Mouse (Mus musculus) kidney, postnatal 10 days (tissue): ENCODE data around the gene Rfx1.

Experiments
- DNase-seq: peaks from one replicate; pipeline ENCODE4 v3.0.0; 2021; ENCODE audit warnings: mixed read lengths

Rfx1 gene

GRCm38 (mm10) chr8:84063861-84064610, 2.6 kb upstream of the Rfx1 start:
- no peak for DNase-seq

DNA sequence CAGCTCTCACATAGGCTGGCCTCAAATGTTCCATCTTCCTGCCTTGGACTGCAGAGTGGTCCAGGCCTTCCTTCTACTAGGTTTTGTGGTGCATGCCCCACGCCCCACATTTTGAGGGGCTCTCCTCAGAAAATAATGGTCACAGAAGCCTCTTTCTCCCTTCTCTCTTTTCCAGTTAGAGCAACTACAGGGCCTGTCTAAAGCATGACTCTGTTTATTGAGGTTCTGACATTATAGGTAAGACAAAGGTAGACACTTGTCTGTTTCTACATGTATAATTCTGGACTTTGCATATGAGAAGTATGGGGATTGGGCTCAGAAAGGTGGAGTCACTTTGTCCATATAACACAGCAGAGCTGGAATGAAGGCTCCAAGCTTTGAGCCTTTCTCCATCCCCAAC, 1.6 kb upstream of the Rfx1 start, which contains the start of gene Gm10643:
Gene Gm10643, minus strand, starts transcription at position 101 of the 400 bp plus-strand sequence.
- no peak for DNase-seq

DNA sequence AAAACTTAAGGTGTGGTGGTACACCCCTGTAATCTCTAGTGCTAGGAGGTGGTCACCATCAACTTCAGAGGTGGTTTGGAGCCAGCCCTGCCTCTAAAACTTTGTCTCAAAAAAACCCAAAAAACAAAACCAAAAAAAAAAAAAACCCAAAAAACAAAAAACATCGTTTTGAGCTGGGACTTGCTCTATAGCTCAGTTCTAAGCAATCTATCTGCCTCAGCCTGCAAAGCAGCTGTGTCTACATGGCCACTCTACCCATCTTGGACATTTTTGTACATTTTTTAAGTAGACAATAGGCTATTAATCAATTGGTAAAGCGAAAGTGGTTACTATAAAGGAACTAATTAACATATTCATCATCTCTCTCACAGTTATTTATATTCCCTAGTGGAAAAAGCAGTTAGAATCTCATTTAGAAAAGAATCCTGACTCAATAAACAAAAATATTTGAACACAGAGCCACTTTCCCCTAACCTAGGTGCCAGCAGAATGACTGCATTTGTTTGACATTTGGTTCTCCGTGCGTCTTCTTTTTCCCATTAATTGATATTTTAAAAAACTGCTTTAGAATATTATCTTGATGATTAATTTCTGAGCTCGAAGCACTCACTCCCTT, 1.1 kb upstream of the Rfx1 start:
- DNase-seq: no peak

- DNase-seq: peak; percentile 99
Observed at GRCm38 (mm10) chr8:84067047-84067573, 476 bp downstream of the Rfx1 start.

- no peak for DNase-seq
Observed at GRCm38 (mm10) chr8:84067911-84068310, 1.3 kb downstream of the Rfx1 start.

DNA sequence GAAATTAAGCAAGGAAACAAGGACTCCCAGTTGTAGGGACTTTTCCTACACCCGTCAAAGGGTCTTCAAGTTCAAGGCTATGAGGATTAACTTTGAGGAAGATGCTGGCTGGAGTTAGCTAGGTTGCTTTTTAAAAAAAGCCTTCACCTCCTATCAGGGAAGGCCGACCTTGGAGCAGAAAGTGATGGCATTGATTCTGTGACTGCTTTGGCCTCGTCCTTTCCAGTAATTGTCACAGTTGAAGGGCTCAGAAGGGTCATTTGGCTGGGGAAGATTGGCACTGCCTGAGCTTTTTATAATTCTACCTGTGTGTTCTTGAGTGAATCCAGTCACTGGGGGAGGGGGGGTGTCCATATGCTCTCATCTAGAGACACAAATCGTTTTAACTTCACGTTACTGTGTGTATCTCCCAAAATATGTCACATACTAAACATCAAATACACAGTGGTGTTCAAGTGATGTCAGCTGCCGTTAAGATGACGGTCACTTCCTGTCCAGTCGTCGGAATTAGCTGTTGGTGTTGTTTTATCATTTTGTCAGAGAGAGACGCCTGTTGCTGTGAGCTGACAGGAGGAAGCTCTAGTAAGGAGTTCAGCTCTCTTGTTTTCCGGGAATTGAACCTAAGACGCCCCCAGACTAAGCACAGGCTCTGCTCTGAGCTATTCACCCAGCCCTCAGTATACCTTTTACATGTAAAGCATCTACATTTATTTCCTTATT, 1.8 kb downstream of the Rfx1 start:
- no peak for DNase-seq

DNA sequence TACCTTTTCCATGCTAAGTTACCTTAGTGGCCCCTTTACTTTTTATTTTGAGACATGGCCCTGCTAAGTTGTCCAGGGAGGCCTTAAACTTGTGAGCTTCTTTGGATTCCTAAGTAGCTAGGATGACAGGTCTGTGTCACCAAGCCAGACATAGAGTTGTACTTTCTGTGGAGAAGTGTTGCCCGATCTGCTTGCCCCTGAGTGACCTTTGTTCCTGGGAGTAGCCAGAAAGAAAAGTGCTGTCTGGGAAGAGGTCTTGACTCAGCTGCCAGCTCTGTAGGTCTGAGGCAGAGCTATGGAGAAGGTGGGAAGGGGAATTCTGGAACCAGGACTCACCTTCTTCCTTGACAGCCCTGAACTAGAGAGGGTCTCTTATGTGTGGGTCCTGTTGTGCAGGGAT, 2.5 kb downstream of the Rfx1 start:
- no peak for DNase-seq

- no peak for DNase-seq
Observed at GRCm38 (mm10) chr8:84069750-84070149, 3.1 kb downstream of the Rfx1 start.

GRCm38 (mm10) chr8:84070241-84070640, 3.6 kb downstream of the Rfx1 start:
- DNase-seq: no peak

DNA sequence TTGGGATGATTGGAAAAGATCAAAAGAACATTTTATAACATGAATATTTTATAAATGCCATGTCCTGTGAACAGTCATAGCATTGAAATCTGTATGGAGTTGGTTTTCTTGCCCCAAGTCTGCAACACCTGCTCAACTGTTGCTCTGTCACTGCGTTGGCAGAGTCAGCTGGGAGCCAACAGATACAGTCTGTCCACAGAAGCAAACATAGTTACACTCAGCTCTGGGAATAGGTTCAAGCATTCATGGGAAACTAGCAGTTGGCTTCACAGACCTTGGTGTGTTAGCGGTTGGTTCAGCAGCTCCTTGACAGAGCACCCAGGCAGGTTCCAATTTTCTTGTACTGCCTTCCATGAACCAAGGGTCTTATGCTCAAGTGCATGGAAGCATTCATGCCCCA, 4.0 kb downstream of the Rfx1 start:
- DNase-seq: no peak

- no peak for DNase-seq
Observed at GRCm38 (mm10) chr8:84071921-84072320, 5.3 kb downstream of the Rfx1 start.

- no peak for DNase-seq
Observed at GRCm38 (mm10) chr8:84072321-84072720, 5.7 kb downstream of the Rfx1 start.

DNA sequence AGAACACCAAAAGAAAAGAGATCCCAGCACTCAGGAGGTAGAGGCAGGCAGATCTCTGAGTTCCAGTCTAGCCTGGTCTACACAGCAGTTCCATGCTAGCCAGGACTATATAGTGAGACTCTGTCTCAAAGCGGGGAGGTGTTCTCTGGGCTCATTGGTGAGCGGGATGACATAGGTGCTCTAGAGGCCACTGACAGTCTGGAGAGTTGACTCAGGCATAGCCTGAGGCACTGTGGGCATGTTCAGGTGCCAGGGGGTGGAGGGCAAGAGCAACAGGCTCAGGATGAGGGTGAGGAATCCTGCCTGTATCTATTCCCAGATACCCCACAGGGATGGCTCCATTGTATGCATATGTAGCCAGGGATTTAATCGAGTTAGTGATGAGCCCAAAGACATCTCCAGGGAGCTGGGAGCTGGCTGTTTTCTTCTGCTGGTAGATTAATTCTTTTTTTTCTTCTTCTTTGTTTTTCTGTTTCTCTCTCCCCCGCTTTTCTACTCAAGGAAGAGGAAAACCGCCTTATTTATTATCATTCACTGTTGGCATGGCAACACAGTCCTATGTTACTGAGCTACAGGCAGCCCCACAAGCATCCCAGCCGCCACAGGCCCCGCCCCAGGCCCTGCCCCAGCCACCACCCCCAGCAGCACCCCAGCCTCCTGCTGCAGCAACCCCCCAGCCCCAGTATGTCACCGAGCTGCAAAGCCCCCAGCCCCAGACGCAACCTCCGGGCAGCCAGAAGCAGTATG, 6.8 kb downstream of the Rfx1 start:
- no peak for DNase-seq

GRCm38 (mm10) chr8:84076412-84076811, 9.8 kb downstream of the Rfx1 start:
- DNase-seq: no peak

DNA sequence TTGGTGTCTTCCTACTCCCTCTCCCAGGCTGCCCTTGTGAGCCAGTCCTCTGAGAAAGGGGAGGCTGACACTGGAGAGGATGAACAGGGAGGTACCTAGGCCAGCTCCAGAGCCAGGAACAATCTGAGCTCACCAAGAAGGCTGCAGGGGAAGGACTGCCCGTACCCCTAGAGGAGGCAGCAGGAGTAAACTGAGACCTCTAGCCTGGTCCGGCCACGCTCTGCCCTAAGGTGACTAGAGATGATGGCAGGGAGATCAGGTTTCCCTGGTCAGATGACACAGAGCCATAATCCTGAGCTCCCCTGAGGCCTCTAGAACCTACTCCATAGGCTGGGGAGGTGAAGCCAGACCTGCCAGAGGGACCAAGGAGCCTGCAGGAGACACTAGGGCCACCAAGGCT, 10.2 kb downstream of the Rfx1 start:
- no peak for DNase-seq

GRCm38 (mm10) chr8:84079206-84079605, 12.6 kb downstream of the Rfx1 start:
- DNase-seq: no peak

- DNase-seq: peak; percentile 63
Observed at GRCm38 (mm10) chr8:84083829-84084241, 17.2 kb downstream of the Rfx1 start.

- no peak for DNase-seq
Observed at GRCm38 (mm10) chr8:84084341-84085115, 17.9 kb downstream of the Rfx1 start.

DNA sequence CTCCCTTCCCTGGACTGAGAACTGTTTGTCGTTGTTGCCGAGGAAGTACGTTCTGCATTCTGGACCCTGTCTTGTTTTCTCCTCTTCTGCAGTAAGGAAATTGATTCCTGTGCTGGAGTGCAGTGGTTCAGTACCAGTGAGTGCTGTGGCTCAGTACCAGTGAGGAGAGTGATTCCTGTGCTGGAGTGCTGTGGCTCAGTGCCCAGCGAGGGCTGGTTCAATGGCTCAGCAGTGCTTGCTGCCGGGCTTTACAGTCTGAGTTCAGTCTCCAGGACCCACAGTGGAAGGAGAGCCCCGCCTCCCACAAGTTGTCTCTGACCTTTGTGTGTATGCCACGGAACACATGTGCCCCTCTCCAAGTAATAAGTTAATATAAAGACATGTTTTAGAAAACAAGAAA, 20.5 kb downstream of the Rfx1 start:
- DNase-seq: no peak

- DNase-seq: no peak
Observed at GRCm38 (mm10) chr8:84087821-84088220, 21.2 kb downstream of the Rfx1 start.

DNA sequence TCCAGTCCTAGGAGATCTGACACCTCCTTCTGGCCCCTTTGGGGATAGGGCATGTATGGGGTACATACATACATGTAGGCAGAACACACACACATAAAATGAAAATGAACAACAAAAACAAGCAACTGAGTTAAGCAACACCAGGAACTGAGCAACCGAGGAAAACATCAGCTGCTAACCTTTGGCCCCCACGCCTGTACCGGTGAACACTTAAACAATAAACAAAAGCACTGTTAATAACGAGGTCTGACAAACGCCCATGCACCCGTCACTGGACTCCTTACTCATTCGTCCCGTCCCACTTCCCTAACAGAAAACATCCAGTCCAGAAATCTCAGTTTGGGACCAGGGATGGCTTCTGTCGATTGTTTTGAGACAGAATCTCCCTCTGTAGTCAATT, 22.6 kb downstream of the Rfx1 start:
- no peak for DNase-seq

DNA sequence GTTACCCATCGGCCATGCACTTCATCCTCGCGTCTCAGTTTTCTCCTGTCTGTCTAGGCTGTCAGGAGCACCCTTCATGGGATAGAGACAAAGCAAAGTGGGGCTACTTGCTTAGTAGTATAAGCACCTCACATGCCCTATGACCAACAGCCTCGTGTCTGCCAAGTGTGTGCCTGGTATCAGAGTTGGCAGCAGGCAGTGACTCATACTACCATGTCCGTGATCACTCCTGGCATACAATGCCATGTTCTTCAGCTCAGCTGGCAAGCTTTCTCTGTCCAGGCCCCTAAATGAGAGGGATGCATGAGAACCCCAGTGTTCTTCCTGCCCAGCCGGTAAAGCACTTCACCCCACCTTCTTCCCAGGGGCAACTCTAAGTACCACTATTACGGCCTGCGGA, 24.0 kb downstream of the Rfx1 start:
- no peak for DNase-seq
